Mouse (Mus musculus) liver, adult 2 months (tissue): Measurements from ENCODE around the gene Afdn. TPM values are rescaled to one million over a fixed set of nuclear protein-coding genes. Genes with fewer than 3 reads are reported as not detected.
A peak's percentile ranks its signal among the peaks of the same experiment; 100 is the strongest.

Source experiments
- DNase-seq: peaks from one replicate; pipeline ENCODE4 v3.0.0-alpha.2; 2011; ENCODE audit warnings: low read depth, low spot score; ENCODE audit errors: extremely low read depth
- H3K27ac ChIP-seq: fragments of 200-500 bp; replicated peaks from 2 replicates; pipeline ENCODE4 v1.5.1; 2012; ENCODE audit warnings: low read depth, mild to moderate bottlenecking, control low read depth, inconsistent platforms, low read length; ENCODE audit not compliant: insufficient read depth
- H3K27me3 ChIP-seq: fragments of 200-500 bp; 2 replicates; pipeline ENCODE4 v1.6.1; 2012; ENCODE audit warnings: mild to moderate bottlenecking, moderate library complexity, low read length, inconsistent platforms; ENCODE audit not compliant: control insufficient read depth, insufficient read depth
- H3K36me3 ChIP-seq: fragments of 200-500 bp; 2 replicates; pipeline ENCODE4 v1.6.1; 2012; ENCODE audit warnings: low read length, inconsistent platforms; ENCODE audit not compliant: control insufficient read depth, insufficient read depth
- H3K4me1 ChIP-seq: fragments of 200-500 bp; 2 replicates; pipeline ENCODE4 v1.6.1; 2011; ENCODE audit warnings: low read length; ENCODE audit not compliant: control insufficient read depth, insufficient read depth
- H3K4me3 ChIP-seq: fragments of 200-500 bp; 2 replicates; pipeline ENCODE4 v1.5.1; 2011; ENCODE audit warnings: low read depth, mild to moderate bottlenecking, control low read depth, low read length, moderate library complexity; ENCODE audit not compliant: insufficient read depth
- H3K79me2 ChIP-seq: fragments of 200-500 bp; 2 replicates; pipeline ENCODE4 v1.6.1; 2012; ENCODE audit warnings: inconsistent platforms, mild to moderate bottlenecking, low read length, moderate library complexity; ENCODE audit not compliant: control insufficient read depth, insufficient read depth
- H3K9ac ChIP-seq: fragments of 200-500 bp; 2 replicates; pipeline ENCODE4 v1.6.1; 2012; ENCODE audit warnings: low read depth, mild to moderate bottlenecking, control low read depth, inconsistent platforms, low read length
- CTCF ChIP-seq: fragments of 200-500 bp; IDR thresholded peaks from 2 replicates; pipeline ENCODE4 v1.5.1; 2011; ENCODE audit warnings: low read depth, low read length, control low read depth
- POLR2A ChIP-seq: fragments of 200-500 bp; IDR thresholded peaks from 2 replicates; pipeline ENCODE4 v1.6.1; 2011; ENCODE audit warnings: low read length, control low read depth; ENCODE audit not compliant: insufficient read depth; ENCODE audit errors: extremely low read depth
- WGBS: fragments of 180-500 bp; shearing (Covaris S2); methylation state at CpG from one replicate; pipeline ENCODE4 v1.1.7; 2018; 5-methylcytosine and 5-hydroxymethylcytosine counted together
- polyA plus RNA-seq: library from polyadenylated mRNA; depleted of rRNA; stranded (reverse); fragments of >200 nt; gene quantifications from 2 replicates; pipeline ENCODE4 v1.2.3, GENCODE M21; 2012
- total RNA-seq: library from RNA; depleted of rRNA; stranded (reverse); fragments of >200 nt; gene quantifications from 2 replicates; pipeline ENCODE4 v1.2.3, GENCODE M21; 2014

The Afdn gene
- total and polyA plus RNA-seq, 2 experiments: 15.9 to 41.3 TPM

DNA sequence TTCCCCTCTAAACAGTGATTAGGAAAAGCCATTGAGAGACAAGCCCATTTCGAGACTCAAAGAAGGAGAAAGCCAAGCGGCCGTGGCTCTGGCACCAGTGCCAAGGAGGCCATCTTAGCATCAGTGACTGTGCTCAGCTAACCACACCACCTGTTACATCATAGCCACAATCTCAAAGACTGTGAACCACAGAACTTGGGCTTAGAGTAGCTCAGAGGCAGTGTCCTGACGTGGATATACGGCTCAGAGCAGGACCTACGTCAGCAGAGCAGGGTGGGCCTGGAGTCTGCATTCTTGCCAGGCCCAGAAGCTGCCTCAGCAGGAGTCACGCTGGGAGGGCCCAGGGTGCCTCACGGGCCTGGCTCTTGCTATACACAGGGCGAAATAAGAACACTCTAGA is 44.8 kb upstream of the Afdn start:
- no peaks in the 10 kb centered on the region for H3K36me3 ChIP-seq
- no peak overlapping the region for H3K9ac ChIP-seq
- no peak for TF ChIP-seq CTCF
- no peak for TF ChIP-seq POLR2A
- H3K27ac ChIP-seq: no peak overlapping the region
- H3K27me3 ChIP-seq: no peaks in the 10 kb centered on the region
- no peaks in the 10 kb centered on the region for H3K79me2 ChIP-seq
- H3K4me3 ChIP-seq: no peak overlapping the region
- no peak for DNase-seq
- WGBS: 91% methylated on average over 9 of the region's 9 CpGs
- H3K4me1 ChIP-seq: 0 out of 2 replicates have a peak, but pooled peaks cover 3% of the 10 kb centered on the region

DNA sequence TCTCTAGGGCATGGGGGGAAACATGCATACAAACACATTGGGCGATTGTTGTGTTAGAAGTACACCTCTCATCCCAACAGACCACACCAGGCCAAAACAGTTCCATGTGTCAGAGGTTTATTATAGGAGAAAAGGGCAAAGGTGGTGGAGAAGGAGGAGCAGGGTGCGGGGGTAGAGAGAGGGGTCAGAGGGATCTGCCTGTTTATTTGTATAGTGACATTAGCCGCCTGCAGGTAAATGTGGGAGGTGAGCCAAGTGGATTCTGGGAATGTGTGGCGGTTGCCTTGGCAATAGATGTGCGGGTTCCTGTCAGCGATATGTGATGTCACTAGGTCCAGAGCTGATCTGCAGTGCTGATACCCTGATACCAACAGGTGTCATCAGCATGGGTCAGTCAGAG is 44.0 kb upstream of the Afdn start:
- H3K9ac ChIP-seq: no peak overlapping the region
- H3K27ac ChIP-seq: no peak overlapping the region
- 35% methylated on average over 6 of the region's 6 CpGs for WGBS
- no peaks in the 10 kb centered on the region for H3K79me2 ChIP-seq
- peak; percentile 48 for DNase-seq
- H3K36me3 ChIP-seq: no peaks in the 10 kb centered on the region
- no peak overlapping the region for H3K4me3 ChIP-seq
- H3K4me1 ChIP-seq: peaks cover 8% of the 10 kb centered on the region; the same call in 1 of the 2 replicates
- TF ChIP-seq POLR2A: no peak
- no peak for TF ChIP-seq CTCF
- H3K27me3 ChIP-seq: no peaks in the 10 kb centered on the region

DNA sequence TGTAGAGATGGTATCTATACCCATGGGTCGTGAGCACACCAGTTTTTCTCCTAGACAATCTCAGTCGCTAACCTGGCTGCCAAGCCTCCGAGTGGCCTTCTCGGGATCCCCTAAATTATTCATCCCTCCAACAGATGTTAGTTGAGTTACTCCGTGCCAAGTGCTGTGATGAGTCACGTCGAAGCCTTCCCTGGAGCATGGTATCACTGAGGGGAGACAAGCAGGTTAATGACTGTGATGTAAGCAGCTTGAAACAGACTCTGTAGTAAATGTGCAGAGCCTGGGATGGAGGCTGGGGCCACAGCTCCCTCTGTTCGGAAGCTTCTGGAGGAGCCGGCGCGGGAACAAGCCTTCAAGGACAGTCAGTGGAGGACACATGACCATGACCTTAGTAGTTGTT is 42.9 kb upstream of the Afdn start:
- Histone ChIP-seq H3K27ac (no peak overlapping the region), H3K4me3 (no peak overlapping the region), H3K9ac (no peak overlapping the region), H3K27me3 (no peaks in the 10 kb centered on the region), H3K4me1 (peaks cover 12% of the 10 kb centered on the region), H3K36me3 (no peaks in the 10 kb centered on the region), H3K79me2 (no peaks in the 10 kb centered on the region)
- WGBS: 85% methylated on average over 11 of the region's 11 CpGs
- DNase-seq: no peak
- TF ChIP-seq CTCF: no peak
- no peak for TF ChIP-seq POLR2A

DNA sequence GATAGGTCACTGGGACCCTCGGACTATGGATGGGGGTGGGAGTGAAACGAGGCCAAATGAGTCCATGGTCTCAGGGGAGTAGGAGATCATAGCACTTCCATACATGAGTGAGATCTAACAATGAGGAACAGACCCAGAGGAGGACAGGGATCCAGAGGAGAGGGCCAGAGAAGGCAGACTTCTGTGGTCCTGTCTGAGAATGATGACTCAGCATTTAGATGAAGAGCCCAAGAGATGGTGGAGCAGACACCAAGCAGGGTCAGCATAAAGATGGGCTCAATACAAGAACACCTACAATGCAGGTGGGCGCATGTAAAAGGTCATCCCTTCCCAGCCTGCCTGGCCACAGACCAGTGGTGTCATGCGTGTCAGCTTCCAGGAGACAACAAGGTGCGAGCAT is 40.2 kb upstream of the Afdn start:
- Histone ChIP-seq H3K79me2 (no peaks in the 10 kb centered on the region), H3K4me3 (no peak overlapping the region), H3K4me1 (peaks cover 12% of the 10 kb centered on the region), H3K36me3 (no peaks in the 10 kb centered on the region), H3K9ac (no peak overlapping the region), H3K27me3 (no peaks in the 10 kb centered on the region), H3K27ac (no peak overlapping the region)
- no peak for DNase-seq
- WGBS: 88% methylated on average over 5 of the region's 5 CpGs
- TF ChIP-seq POLR2A: no peak

DNA sequence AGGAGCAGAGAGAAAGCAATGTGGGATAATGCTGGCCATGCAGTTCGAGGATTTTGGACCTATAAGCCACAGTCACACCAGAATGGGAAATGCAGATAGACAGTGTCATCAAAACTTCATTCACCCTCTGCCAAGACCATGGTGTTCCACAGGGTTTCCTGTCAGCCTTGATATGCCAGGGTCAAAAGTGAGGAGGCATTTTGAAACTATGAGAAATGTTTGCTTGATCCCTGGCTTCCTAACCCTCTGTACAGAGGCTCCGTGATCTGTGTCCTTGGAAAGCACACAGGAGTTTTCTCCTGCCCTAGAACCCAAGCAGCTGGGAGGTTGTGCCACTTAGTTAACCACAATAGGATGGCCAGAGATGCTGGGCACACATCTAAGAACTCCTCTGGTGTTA is 39.0 kb upstream of the Afdn start:
- no peak overlapping the region for H3K4me3 ChIP-seq
- H3K27me3 ChIP-seq: no peaks in the 10 kb centered on the region
- H3K79me2 ChIP-seq: no peaks in the 10 kb centered on the region
- no peak overlapping the region for H3K27ac ChIP-seq
- H3K9ac ChIP-seq: no peak overlapping the region
- peaks cover 9% of the 10 kb centered on the region for H3K4me1 ChIP-seq
- peak; percentile 77 for DNase-seq
- 8% methylated on average over 2 of the region's 2 CpGs for WGBS
- TF ChIP-seq POLR2A: no peak
- TF ChIP-seq CTCF: no peak
- H3K36me3 ChIP-seq: no peaks in the 10 kb centered on the region

DNA sequence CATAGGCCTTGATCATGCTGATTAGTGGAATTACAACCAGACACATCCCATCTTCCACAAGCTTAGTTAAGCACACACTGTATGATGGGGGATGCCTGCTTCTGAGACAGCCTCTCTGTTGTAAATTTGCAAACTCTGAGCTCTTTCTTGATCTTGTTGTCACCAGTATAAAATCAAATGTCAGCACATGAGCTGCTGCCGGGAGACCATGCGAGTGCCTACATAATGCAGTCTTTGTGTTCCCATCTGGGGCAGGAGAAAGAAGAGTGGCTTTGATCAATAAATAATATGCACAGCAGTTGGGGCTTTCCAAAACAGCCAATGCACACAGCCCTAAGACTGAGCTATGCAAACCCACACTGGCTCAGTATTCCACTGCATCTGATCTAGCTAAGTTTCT is 37.9 kb upstream of the Afdn start:
- no peak for DNase-seq
- Histone ChIP-seq H3K27me3 (no peaks in the 10 kb centered on the region), H3K9ac (no peak overlapping the region), H3K4me3 (no peak overlapping the region), H3K27ac (no peak overlapping the region), H3K79me2 (no peaks in the 10 kb centered on the region), H3K36me3 (no peaks in the 10 kb centered on the region), H3K4me1 (peaks cover 9% of the 10 kb centered on the region)
- TF ChIP-seq POLR2A (no peak), CTCF (no peak)
- 93% methylated on average over 2 of the region's 2 CpGs for WGBS
